Mouse (Mus musculus): ENCODE data around the gene Hist1h2bg. TPM values are rescaled to one million over a fixed set of nuclear protein-coding genes. Genes with fewer than 3 reads are reported as not detected.
A peak's percentile ranks its signal among the peaks of the same experiment; 100 is the strongest.

The Hist1h2bg gene
- polyA plus RNA-seq, 1 experiment: 68.0 TPM

- TF ChIP-seq POLR2A (IDR thresholded peaks at IDR 0.05; ENCODE audit: borderline replicate concordance, extremely low read depth, insufficient read depth, insufficient read length, poor library complexity, severe bottlenecking): peak; percentile 37; the same call in 1 of the 2 replicates
- peak; percentile 98 for DNase-seq (ENCODE audit: low read depth)
These were observed 28.1 kb upstream of the Hist1h2bg start, which contains the start of gene Hist1h2bh for GRCm38 (mm10) chr13:23542999-23543607. Gene Hist1h2bh, minus strand, starts transcription at chr13:23543392.

- peak; percentile 98 for DNase-seq (ENCODE audit: low read depth)
These were observed 27.0 kb upstream of the Hist1h2bg start, which contains the start of gene Hist1h3f for GRCm38 (mm10) chr13:23543965-23544786. Gene Hist1h3f, plus strand, starts transcription at chr13:23544052.

GRCm38 (mm10) chr13:23544787-23545120 lies 26.4 kb upstream of the Hist1h2bg start:
- peak; percentile 27 for DNase-seq (ENCODE audit: low read depth)

More at GRCm38 (mm10) chr13:23543965-23544786, 27.0 kb upstream of the Hist1h2bg start, which contains the start of gene Hist1h3f:
- TF ChIP-seq CTCF (IDR thresholded peaks at IDR 0.05; ENCODE audit: borderline replicate concordance, extremely low read depth, insufficient read depth, insufficient read length) (no peak), POLR2A (IDR thresholded peaks at IDR 0.05; ENCODE audit: borderline replicate concordance, extremely low read depth, insufficient read depth, insufficient read length, poor library complexity, severe bottlenecking) (peak; percentile 77; the same call in 1 of the 2 replicates)

- no peak for DNase-seq (ENCODE audit: low read depth)
- TF ChIP-seq CTCF (IDR thresholded peaks at IDR 0.05; ENCODE audit: borderline replicate concordance, extremely low read depth, insufficient read depth, insufficient read length) (no peak), POLR2A (IDR thresholded peaks at IDR 0.05; ENCODE audit: borderline replicate concordance, extremely low read depth, insufficient read depth, insufficient read length, poor library complexity, severe bottlenecking) (no peak)
These were observed 24.5 kb upstream of the Hist1h2bg start for GRCm38 (mm10) chr13:23546694-23547093.

- TF ChIP-seq CTCF (IDR thresholded peaks at IDR 0.05; ENCODE audit: borderline replicate concordance, extremely low read depth, insufficient read depth, insufficient read length) (no peak), POLR2A (IDR thresholded peaks at IDR 0.05; ENCODE audit: borderline replicate concordance, extremely low read depth, insufficient read depth, insufficient read length, poor library complexity, severe bottlenecking) (no peak)
- peak; percentile 56 for DNase-seq (ENCODE audit: low read depth)
These were observed 20.4 kb upstream of the Hist1h2bg start for GRCm38 (mm10) chr13:23550761-23551145.

GRCm38 (mm10) chr13:23551146-23551834 lies 19.9 kb upstream of the Hist1h2bg start, which contains the start of gene Hist1h4f:
Gene Hist1h4f, minus strand, starts transcription at chr13:23551648.
- TF ChIP-seq POLR2A (IDR thresholded peaks at IDR 0.05; ENCODE audit: borderline replicate concordance, extremely low read depth, insufficient read depth, insufficient read length, poor library complexity, severe bottlenecking): peak; percentile 29; the same call in 1 of the 2 replicates
- TF ChIP-seq CTCF (IDR thresholded peaks at IDR 0.05; ENCODE audit: borderline replicate concordance, extremely low read depth, insufficient read depth, insufficient read length): peak; percentile 45; the same call in 1 of the 2 replicates
- DNase-seq (ENCODE audit: low read depth): peak; percentile 98

- TF ChIP-seq CTCF (IDR thresholded peaks at IDR 0.05; ENCODE audit: borderline replicate concordance, extremely low read depth, insufficient read depth, insufficient read length) (no peak), POLR2A (IDR thresholded peaks at IDR 0.05; ENCODE audit: borderline replicate concordance, extremely low read depth, insufficient read depth, insufficient read length, poor library complexity, severe bottlenecking) (no peak)
These were observed 19.0 kb upstream of the Hist1h2bg start for GRCm38 (mm10) chr13:23551931-23552914.

GRCm38 (mm10) chr13:23552962-23553361 lies 18.2 kb upstream of the Hist1h2bg start, which contains the start of gene Hist1h1d:
Gene Hist1h1d, plus strand, starts transcription at chr13:23553262.
- no peak for TF ChIP-seq CTCF (IDR thresholded peaks at IDR 0.05; ENCODE audit: borderline replicate concordance, extremely low read depth, insufficient read depth, insufficient read length)
- TF ChIP-seq POLR2A (IDR thresholded peaks at IDR 0.05; ENCODE audit: borderline replicate concordance, extremely low read depth, insufficient read depth, insufficient read length, poor library complexity, severe bottlenecking): no peak
- DNase-seq (ENCODE audit: low read depth): no peak

More at GRCm38 (mm10) chr13:23551931-23552914, 19.0 kb upstream of the Hist1h2bg start:
- DNase-seq (ENCODE audit: low read depth): no peak

GRCm38 (mm10) chr13:23554393-23554792 lies 16.8 kb upstream of the Hist1h2bg start:
- TF ChIP-seq POLR2A (IDR thresholded peaks at IDR 0.05; ENCODE audit: borderline replicate concordance, extremely low read depth, insufficient read depth, insufficient read length, poor library complexity, severe bottlenecking) (no peak), CTCF (IDR thresholded peaks at IDR 0.05; ENCODE audit: borderline replicate concordance, extremely low read depth, insufficient read depth, insufficient read length) (no peak)
- DNase-seq (ENCODE audit: low read depth): peak; percentile 49

Measured in brain, embryonic 14.5 days (tissue).